Mouse (Mus musculus): ENCODE data around the gene Tsc22d4.

GRCm38 (mm10) chr5:137786109-137786942 is 40.8 kb downstream of the Tsc22d4 start:
- no peak for TF ChIP-seq CTCF (IDR thresholded peaks at IDR 0.05; ENCODE audit: low read depth)
- TF ChIP-seq EP300 (IDR thresholded peaks at IDR 0.05; ENCODE audit: low read depth): no peak
